Mouse (Mus musculus) embryo, embryonic 11.5 days (tissue): ENCODE results near the gene Bik.

Source experiments
- DNase-seq: peaks from one replicate; pipeline ENCODE4 v3.0.0-alpha.2; 2012; ENCODE audit warnings: low read depth, low spot score

The Bik gene

DNA sequence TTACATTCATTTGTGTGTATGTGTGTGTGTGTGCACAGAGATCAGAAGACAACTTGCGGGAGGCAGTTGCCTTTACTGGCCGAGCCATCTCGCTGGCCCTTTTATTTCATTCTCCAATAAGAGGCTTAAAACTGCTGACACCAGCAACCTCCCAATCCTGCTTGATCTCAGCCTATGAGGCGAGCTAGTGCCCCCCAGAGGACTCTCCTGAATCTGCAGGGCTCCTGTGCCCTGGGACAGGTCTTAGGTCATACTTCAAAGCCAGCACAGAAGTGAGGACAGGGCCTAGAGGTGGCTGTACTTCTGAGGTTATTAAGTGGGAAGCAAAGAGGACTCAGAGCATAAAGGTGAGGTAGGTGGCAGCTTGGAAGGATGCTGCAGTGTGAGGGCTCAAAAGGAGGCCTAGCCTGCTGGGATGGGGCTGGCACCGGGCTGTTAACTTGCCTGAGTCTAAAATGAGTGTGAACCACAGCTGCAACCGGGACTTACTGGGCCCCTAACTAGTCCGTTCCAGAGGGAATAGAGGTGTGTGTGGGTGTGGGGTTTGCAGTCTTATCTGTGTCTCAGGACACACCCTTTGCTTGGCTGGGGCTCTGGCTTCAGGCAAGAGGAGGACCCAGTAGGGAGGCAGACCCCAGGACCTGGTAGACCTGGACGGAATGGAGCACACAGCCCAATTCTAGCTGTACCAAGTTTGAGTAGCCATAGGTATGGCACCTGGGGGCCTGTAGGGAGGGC is 56.9 kb downstream of the Bik start:
- no peak for DNase-seq

DNA sequence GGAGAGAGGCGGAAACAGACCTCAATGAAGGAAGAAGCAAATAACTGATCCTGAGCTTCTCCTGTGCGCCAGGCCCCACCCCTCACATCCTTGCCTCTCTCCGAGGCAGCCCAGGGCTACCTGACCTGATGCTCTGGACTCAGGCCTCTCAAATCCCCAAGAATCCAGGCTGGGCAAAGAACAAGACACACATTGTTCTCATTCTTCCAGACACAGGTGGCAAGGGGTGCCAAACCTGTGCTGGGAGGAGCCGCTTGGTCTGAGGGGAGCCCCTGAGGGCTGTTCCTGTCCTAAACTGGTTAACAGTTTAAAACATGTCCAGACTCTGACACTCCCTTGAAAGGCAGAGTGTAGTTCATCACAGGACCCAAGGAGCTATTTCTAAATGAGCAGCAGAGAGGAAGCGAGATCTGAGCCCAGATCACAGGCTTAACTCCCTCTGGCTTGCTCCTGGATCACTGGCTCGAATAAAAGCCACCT is 58.1 kb downstream of the Bik start:
- no peak for DNase-seq

DNA sequence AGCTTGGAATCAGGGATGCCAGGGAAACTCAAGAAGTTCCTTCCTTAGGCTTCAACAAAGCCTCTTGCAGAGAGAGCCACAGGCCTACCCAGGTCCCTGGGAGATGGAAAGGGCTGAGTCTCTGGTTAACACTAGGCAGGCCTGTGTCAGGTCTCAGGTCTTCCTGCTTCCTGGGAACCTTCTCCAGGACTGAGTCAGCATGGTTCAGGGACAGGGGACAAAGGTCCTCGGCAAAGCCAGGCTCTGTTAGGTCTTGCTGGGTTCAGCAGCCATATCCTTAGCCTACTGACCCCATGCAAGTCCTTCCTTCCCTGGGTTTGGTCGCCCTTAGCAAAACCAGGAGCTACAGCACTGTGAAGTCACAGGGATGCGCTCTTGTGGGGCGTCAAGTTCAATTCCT is 64.2 kb downstream of the Bik start:
- no peak for DNase-seq

DNA sequence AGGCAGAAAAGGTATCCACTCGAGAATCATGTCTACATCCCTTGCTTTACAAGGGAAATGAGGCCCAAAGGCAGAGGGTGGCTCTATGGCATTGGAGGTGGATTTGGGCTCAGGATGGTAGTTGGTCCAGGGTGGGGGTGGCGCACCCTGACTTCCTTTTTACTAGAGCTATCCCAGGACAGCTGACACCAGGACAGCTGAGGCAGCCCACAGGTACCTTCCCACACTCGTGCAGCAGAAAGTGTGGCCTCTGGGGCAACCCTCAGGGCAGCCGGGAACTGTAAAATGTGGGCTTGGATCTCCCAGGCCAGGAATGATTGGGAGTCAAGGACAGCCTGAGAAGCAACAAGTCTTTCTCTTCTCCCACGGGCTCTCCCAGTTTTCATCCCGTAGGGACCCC is 65.1 kb downstream of the Bik start:
- DNase-seq, result no peak

DNA sequence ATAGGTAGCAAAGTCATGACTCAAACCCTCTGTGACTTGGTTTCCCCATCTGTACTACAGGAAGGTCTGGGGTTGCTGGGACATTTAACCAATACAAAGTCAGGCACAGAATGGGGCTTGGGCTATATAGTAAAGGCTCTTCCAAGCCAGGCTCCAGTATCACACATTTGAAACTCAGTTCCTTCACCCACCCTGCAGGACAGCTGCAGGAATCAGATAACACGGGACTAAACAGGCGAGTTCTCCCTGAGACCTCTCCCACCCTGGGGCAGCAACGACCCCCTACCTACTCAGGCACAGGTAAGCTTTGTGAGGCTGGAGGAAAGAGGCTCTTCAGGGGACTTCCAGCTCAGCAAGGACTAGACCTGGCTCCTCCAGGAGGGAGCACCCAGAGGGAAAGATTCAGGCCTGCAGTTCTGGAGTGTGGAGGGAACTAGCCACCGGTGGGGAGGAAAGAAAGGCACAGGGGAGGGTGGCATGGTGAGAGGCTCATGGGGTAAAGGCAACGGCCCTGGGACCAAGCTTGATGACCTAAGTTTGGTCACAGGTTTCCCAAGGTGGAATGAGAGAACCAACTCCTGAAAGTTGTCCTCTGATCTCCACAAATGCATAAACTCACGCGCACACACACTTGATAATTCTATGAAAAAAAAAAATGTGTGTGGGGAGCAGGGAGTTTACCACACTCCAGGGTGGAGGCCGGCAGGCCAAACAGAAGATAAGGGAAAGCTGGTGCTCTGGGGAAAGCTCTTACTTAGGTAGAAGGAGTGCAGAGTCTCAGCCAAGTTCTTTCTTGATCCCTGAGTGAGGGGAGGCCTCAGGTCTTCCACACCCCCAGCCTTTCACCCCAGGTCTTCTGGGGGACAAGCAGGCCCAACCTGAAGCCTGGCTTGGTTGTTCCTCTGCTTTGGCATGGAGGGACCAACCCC is 65.9 kb downstream of the Bik start:
- no peak for DNase-seq

DNA sequence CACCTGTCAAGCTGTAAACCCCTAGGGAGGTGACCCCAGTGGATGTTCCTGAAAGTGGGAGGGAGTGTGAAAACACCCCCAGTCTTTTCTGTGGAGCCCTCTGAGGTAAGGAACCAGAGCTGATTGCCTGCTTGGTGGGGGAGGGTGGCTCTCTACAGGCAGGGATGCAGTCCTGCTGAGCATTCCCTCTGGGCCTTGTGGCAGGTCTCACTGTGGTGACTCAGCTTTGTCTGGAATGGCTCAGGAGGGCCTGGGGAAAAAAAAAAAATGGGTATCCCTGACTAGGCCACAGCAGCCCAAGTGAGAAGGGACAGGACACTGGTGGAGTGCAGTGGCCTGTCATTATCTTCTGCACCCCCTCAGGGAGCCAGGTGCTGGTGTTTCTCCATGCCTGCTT is 66.5 kb downstream of the Bik start:
- DNase-seq, result no peak

DNA sequence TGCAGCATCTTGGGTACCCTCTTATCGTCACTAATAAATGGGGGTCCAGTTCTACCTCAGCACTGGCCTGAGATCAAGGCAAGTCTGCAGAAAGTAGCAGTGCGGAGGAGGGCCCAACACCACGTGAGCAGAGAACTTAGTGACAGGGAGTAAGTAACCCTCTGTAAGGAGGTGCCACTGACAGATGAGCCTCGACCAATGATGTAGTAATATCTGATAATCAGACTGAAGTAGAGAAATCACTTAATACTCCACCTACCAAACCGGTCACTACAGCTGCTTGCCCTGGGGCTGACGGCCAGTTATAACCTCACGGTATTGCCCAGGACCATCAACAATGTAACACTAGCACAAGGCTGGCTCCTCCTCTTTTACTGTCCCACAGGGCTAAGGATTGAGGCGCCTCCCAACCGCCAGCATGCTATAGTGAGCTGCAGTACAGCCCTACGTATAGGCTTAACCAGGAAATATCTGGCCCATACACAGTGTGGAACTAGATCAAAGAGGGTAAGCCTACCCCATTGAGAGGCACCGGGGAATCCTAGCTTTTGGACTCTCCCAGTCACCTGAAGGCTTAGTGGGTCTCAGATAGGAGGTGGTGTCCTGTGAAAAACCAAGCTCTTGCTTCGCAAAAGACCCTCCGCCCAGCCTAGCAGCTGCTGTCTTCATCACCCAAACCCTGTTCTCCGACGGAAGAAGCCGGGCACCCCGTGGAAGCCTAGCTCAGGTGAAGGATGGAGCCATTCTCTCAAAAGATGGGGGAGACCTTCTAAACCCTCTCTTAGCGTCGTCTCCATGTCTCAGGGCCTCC is 67.2 kb downstream of the Bik start:
- no peak for DNase-seq
